Mouse (Mus musculus) hindbrain, embryonic 11.5 days (tissue): ENCODE measurements around the gene Igbp1. TPM values are rescaled to one million over a fixed set of nuclear protein-coding genes. Genes with fewer than 3 reads are reported as not detected.

Experiments used
- ATAC-seq: fragments of 200-750 bp; cut with Nextera tagmentation; 2 replicates; pipeline ENCODE4 v1.8.0; 2017; ENCODE audit warnings: mild to moderate bottlenecking, moderate TSS enrichment, moderate library complexity; ENCODE audit not compliant: low FRiP score
- DNase-seq: peaks from one replicate; pipeline ENCODE4 v3.0.0-alpha.2; 2015; ENCODE audit warnings: low spot score
- H3K27ac ChIP-seq: fragments of 300-500 bp; sonication (generic); 2 replicates; pipeline ENCODE4 v1.5.1; 2014; ENCODE audit warnings: mild to moderate bottlenecking, low read depth, low read length
- H3K27me3 ChIP-seq: fragments of 300-500 bp; sonication (generic); 2 replicates; pipeline ENCODE4 v1.6.1; 2014; ENCODE audit warnings: mild to moderate bottlenecking, low read length, moderate library complexity, mixed read lengths; ENCODE audit not compliant: control insufficient read depth, insufficient read depth
- H3K36me3 ChIP-seq: fragments of 300-500 bp; sonication (generic); 2 replicates; pipeline ENCODE4 v1.6.1; 2014; ENCODE audit warnings: mild to moderate bottlenecking, low read length, moderate library complexity, mixed read lengths; ENCODE audit not compliant: control insufficient read depth, insufficient read depth
- H3K4me1 ChIP-seq: fragments of 300-500 bp; sonication (generic); replicated peaks from 2 replicates; pipeline ENCODE4 v1.6.1; 2014; ENCODE audit warnings: low read length, mixed read lengths; ENCODE audit not compliant: control insufficient read depth, insufficient read depth
- H3K4me2 ChIP-seq: fragments of 300-500 bp; sonication (generic); replicated peaks from 2 replicates; pipeline ENCODE4 v1.6.1; 2014; ENCODE audit warnings: mild to moderate bottlenecking, low read depth, low read length
- H3K4me3 ChIP-seq: fragments of 300-500 bp; sonication (generic); 2 replicates; pipeline ENCODE4 v1.5.1; 2014; ENCODE audit warnings: low read depth, low read length
- H3K9ac ChIP-seq: fragments of 300-500 bp; sonication (generic); 2 replicates; pipeline ENCODE4 v1.6.1; 2014; ENCODE audit warnings: low read depth, low read length
- H3K9me3 ChIP-seq: fragments of 300-500 bp; sonication (generic); 2 replicates; pipeline ENCODE4 v1.6.1; 2016; ENCODE audit warnings: low read length; ENCODE audit not compliant: control insufficient read depth
- WGBS: fragments of 180-500 bp; shearing (Covaris S2); extraction: QIAGEN DNeasy Blood & Tissue Kit; methylation state at CpG from one replicate; pipeline ENCODE4 v1.1.7; 2014; 5-methylcytosine and 5-hydroxymethylcytosine counted together
- polyA plus RNA-seq: library from polyadenylated mRNA; unstranded; fragments of >200 nt; fragmentation: Nextera tagmentation; extraction: Ambion mirVana; gene quantifications from 2 replicates; pipeline ENCODE4 v1.2.1, GENCODE M21; 2014

Gene Igbp1
- 42.0 and 45.0 TPM in 2 replicates for polyA plus RNA-seq

DNA sequence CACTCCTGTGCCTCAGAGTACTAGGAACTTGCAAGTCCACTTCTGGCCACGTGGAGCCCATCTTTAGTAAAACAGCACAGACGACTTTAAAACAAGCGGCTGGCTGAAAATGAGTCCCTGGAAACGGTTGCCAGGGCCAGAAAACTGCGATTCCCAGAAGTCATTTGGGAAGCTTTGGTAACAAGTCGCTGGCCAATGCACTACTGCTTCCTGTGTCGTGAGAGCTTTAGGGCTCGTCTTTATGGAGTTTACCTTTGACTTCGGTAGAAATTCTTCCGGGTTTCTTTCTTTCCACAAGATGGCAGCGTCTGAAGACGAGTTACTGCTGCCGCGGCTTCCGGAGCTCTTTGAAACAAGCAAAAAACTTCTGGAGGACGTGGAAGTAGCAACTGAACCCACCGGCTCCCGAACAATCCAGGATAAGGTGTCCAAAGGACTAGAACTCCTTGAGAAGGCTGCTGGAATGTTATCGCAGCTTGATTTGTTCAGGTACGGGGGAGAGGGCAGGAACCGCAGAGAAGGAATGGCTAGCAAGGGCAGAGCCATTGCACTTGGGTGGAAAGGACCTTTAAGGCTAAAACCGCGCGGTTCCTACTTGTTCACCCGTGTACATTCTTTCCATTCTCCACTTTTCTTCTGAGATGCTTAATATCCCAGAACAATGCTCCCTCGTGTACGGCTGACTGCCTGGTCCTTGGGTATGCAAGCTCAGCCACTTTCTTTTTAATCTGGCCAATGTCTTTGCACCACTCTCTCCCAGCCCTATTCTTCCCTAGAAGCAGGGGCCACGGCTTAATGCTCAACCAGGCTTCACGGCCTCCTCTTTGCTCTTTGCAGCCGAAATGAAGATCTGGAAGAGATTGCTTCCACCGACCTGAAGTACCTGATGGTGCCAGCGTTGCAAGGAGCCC, at the start of gene Igbp1:
Gene Igbp1, plus strand, starts transcription at position 224 of the 911 bp plus-strand sequence.
- WGBS = 16% methylated on average over 32 of the region's 32 CpGs
- Histone ChIP-seq H3K4me2 (peak within 1 kb of the TSS; percentile 54), H3K9ac (peak within 1 kb of the TSS; percentile 40), H3K36me3 (no peaks in the 10 kb centered on the region), H3K4me3 (peak within 1 kb of the TSS; percentile 57), H3K9me3 (no peaks in the 10 kb centered on the region), H3K27me3 (no peaks in the 10 kb centered on the region), H3K27ac (no peak within 1 kb of the TSS), H3K4me1 (no peaks in the 10 kb centered on the region)
- DNase-seq (peak; percentile 74), ATAC-seq (peak; percentile 97)

DNA sequence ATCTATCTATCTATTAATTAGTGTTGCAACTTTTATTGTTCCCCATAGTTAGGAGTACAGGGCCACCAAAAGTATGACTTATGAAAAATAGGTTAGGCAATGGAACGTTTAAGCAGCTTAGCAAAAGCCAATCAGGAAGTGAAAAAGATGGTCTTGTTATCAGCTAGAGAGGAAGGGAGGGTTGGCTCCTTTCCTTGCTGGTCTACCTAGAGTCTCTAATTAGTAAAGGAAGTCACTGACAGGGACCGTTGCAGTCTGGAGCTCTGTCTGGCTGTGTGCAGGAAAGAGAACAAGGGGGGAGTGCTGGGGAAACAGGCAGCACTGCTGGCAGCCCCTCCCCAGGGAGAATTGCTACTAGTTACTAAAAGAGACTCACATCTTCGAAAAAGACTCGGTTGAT, 26.0 kb upstream of the Igbp1 start:
- Histone ChIP-seq H3K9me3 (no peaks in the 10 kb centered on the region), H3K4me3 (no peak overlapping the region), H3K27ac (no peak overlapping the region), H3K27me3 (no peaks in the 10 kb centered on the region), H3K4me2 (no peak overlapping the region), H3K4me1 (no peaks in the 10 kb centered on the region), H3K9ac (no peak overlapping the region), H3K36me3 (no peaks in the 10 kb centered on the region)
- DNase-seq (no peak), ATAC-seq (no peak)
- WGBS = 73% methylated on average over 4 of the region's 4 CpGs

DNA sequence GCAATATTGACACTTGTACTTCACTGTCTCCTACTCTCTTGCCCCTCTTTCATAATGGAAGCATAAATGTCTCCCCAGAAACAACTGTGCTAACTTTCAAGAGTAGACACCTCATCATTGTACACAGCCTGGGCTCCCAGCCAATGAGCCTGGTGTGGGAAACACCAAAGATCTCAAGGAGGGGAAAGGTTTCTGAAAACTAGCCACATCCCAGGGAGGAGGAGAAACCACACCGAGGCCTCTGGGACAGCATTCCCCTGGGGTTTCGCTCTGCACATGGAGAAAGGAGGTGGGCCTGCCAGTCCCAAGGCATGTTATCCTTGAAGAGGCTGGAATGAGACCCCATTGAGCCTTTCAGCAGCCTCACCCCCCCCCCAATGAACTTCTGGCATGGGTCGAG, 24.0 kb upstream of the Igbp1 start:
- no peaks in the 10 kb centered on the region for H3K36me3 ChIP-seq
- H3K4me3 ChIP-seq = no peak overlapping the region
- ATAC-seq (no peak), DNase-seq (no peak)
- H3K9me3 ChIP-seq = no peaks in the 10 kb centered on the region
- WGBS = 87% methylated on average over 3 of the region's 3 CpGs
- H3K27ac ChIP-seq = no peak overlapping the region
- no peaks in the 10 kb centered on the region for H3K4me1 ChIP-seq
- no peak overlapping the region for H3K9ac ChIP-seq
- no peak overlapping the region for H3K4me2 ChIP-seq
- no peaks in the 10 kb centered on the region; the same call in 1 of the 2 replicates for H3K27me3 ChIP-seq

DNA sequence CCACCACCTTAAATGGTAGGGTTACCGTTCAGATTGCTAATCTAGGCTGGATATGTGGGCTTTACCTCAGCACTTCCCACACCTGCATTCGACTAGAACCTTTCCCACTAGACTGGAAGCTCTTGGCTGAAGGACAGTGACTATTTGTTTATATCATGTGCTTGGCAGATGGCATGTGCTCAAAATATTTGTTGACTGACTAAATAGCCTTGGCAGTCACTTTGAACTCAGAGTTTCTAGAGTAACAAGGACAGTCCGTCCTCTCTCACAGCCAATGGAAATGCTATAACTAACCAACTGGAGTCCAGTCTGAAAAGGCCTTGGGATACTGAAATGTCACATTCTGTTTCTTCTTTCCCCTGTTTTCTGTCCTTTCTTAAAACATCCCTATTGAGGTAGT, 22.6 kb upstream of the Igbp1 start:
- Histone ChIP-seq H3K27me3 (no peaks in the 10 kb centered on the region; the same call in 1 of the 2 replicates), H3K4me1 (no peaks in the 10 kb centered on the region), H3K36me3 (no peaks in the 10 kb centered on the region), H3K4me2 (no peak overlapping the region), H3K9me3 (no peaks in the 10 kb centered on the region), H3K4me3 (no peak overlapping the region), H3K27ac (no peak overlapping the region), H3K9ac (no peak overlapping the region)
- ATAC-seq (no peak), DNase-seq (no peak)
- WGBS = 90% methylated on average over 3 of the region's 3 CpGs

- no peak for DNase-seq
- Histone ChIP-seq H3K27me3 (no peaks in the 10 kb centered on the region; the same call in 1 of the 2 replicates), H3K4me1 (no peaks in the 10 kb centered on the region), H3K4me2 (no peak overlapping the region), H3K9ac (no peak overlapping the region), H3K4me3 (no peak overlapping the region), H3K9me3 (no peaks in the 10 kb centered on the region), H3K27ac (no peak overlapping the region), H3K36me3 (no peaks in the 10 kb centered on the region)
- 74% methylated on average over 4 of the region's 4 CpGs for WGBS
- no peak for ATAC-seq
These were observed 18.4 kb upstream of the Igbp1 start for GRCm38 (mm10) chrX:100475569-100476223.

DNA sequence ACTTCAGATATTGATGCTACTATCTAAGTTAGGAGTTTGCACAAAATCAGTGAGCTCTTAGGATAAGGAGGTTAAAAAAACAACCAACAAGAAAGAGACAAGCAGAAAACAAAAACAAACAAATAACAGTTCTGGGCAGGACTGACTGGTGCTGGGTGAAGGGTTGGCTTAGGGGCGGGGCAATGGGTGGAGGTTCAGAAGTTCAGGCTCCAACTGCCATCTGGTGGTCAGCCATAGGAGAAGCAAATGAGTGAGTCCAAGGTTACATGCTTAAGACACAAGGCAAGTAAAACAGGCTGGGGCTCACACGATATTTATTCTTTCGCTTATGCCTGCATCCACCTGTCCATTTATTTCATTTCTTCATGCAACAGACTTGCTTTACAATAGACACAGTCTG, 13.8 kb upstream of the Igbp1 start:
- Histone ChIP-seq H3K27me3 (peaks cover 2% of the 10 kb centered on the region; the same call in 1 of the 2 replicates), H3K9ac (no peak overlapping the region), H3K4me1 (no peaks in the 10 kb centered on the region), H3K4me3 (no peak overlapping the region), H3K27ac (no peak overlapping the region), H3K4me2 (no peak overlapping the region), H3K9me3 (no peaks in the 10 kb centered on the region), H3K36me3 (no peaks in the 10 kb centered on the region)
- ATAC-seq = peak; percentile 75; the same call in 1 of the 2 replicates
- WGBS = 50% methylated on average over 3 of the region's 3 CpGs
- DNase-seq = peak; percentile 65

- Histone ChIP-seq H3K4me1 (no peaks in the 10 kb centered on the region), H3K27me3 (no peaks in the 10 kb centered on the region), H3K4me3 (peak overlapping the region; percentile 57), H3K4me2 (peak overlapping the region; percentile 30), H3K36me3 (no peaks in the 10 kb centered on the region), H3K9ac (no peak overlapping the region), H3K9me3 (no peaks in the 10 kb centered on the region), H3K27ac (no peak overlapping the region)
- peak; percentile 82 for ATAC-seq
- 19% methylated on average over 22 of the region's 22 CpGs for WGBS
- DNase-seq = no peak
These were observed 507 bp upstream of the Igbp1 start for GRCm38 (mm10) chrX:100493500-100494067.

GRCm38 (mm10) chrX:100504175-100504851, 10.2 kb downstream of the Igbp1 start:
- ATAC-seq (no peak), DNase-seq (no peak)
- H3K36me3 ChIP-seq = no peaks in the 10 kb centered on the region
- H3K9ac ChIP-seq = no peak overlapping the region
- no peaks in the 10 kb centered on the region for H3K27me3 ChIP-seq
- no peaks in the 10 kb centered on the region for H3K4me1 ChIP-seq
- WGBS = 84% methylated on average over 5 of the region's 5 CpGs
- H3K9me3 ChIP-seq = no peaks in the 10 kb centered on the region
- H3K4me2 ChIP-seq = no peak overlapping the region
- no peak overlapping the region for H3K4me3 ChIP-seq
- H3K27ac ChIP-seq = no peak overlapping the region
